Mouse (Mus musculus) liver, embryonic 14.5 days (tissue): Measurements from ENCODE around the gene Sgms2.

Experiments used
- CTCF ChIP-seq: IDR thresholded peaks from 2 replicates; pipeline ENCODE4 v1.5.1; 2016; ENCODE audit warnings: antibody characterized with exemption, low read depth, control low read depth
- EP300 ChIP-seq: IDR thresholded peaks from 2 replicates; pipeline ENCODE4 v1.6.1; 2016; ENCODE audit warnings: antibody characterized with exemption, low read depth

DNA sequence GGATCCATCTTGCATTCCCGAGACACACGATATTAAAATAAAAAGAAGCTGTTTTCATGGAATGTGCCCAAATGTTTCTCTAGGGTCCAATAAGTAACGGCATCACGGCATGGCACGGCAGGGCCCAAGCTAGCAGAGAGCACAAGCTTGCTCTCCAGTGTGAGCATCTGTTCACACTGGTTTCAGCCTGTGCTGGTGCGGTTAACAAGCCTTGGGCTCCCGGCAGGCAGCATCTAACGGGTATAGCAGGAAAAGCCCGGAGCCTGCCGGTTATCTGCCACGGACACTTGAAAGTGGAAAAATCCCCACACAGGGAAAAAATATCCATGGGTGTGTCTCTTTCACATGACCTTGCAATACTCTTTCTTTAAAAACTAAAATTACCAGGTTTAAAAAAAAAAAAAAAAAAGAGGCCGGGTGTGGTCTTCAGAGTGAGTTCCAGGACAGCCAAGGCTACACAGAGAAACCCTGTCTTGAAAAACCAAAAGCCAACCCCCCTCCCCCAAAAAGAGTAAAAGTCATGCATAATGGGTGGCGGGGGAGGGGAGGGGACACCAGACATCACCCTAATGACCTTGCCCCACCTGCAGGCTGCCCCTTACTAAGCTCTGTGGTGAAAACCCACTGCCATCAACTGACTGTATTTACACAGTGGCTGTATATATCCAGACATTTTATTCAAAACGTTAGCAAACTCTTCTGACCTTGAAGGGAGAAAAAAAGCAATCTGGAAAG, 169.0 kb downstream of the Sgms2 start:
- TF ChIP-seq CTCF = no peak
- no peak for TF ChIP-seq EP300
